ENCODE assay signal across 21 mouse cellular contexts in genomic region chr17:45589236-45589635, GRCm38 (mm10). TPM values are rescaled to one million over a fixed set of nuclear protein-coding genes. Genes with fewer than 3 reads are reported as not detected.
A peak's percentile ranks its signal among the peaks of the same experiment; 100 is the strongest.
DNase-seq lines count a peak whose midpoint lies in the region; ATAC-seq and TF ChIP-seq lines count a peak whose summit lies in the region.
"Had no signal": no experiment of that assay in that cellular context is flagged by ENCODE, and none has a peak within 500 bp of the region (broad histone marks: within the 10 kb centered on the region; RNA-seq: fewer than 3 reads in every experiment).

No protein-coding gene starts in this region.

- H3K36me3 ChIP-seq in forebrain, embryonic 11.5 days (ENCODE audit: control insufficient read depth, insufficient read depth, low read length) = no peaks in the 10 kb centered on the region
- peaks cover 25% of the 10 kb centered on the region for H3K36me3 ChIP-seq in forebrain, embryonic 13.5 days (ENCODE audit: poor library complexity, severe bottlenecking)
- peaks cover 11% of the 10 kb centered on the region for H3K36me3 ChIP-seq in thymus, adult 2 months (ENCODE audit: control insufficient read depth, insufficient read depth, low read length)
- H3K36me3 ChIP-seq: hindbrain, embryonic 15.5 days had no signal

- H3K4me2 ChIP-seq in forebrain, embryonic 11.5 days (ENCODE audit: low read depth, low read length, severe bottlenecking) = no peak overlapping the region
- no peak overlapping the region for H3K4me2 ChIP-seq in forebrain, embryonic 13.5 days
- H3K4me2 ChIP-seq: embryonic facial prominence, embryonic 12.5 days; forebrain, embryonic 15.5 days; heart, embryonic 13.5 days; hindbrain, embryonic 15.5 days; intestine, embryonic 15.5 days; limb, embryonic 13.5 days; liver, embryonic 15.5 days; midbrain, embryonic 11.5 days; neural tube, embryonic 12.5 days had no signal

- peaks cover 6% of the 10 kb centered on the region for H3K27me3 ChIP-seq in forebrain, embryonic 11.5 days (ENCODE audit: control insufficient read depth, insufficient read depth, low read length)
- peaks cover 4% of the 10 kb centered on the region for H3K27me3 ChIP-seq in forebrain, embryonic 13.5 days
- H3K27me3 ChIP-seq in thymus, adult 2 months (ENCODE audit: control insufficient read depth, insufficient read depth, low read length) = no peaks in the 10 kb centered on the region
- H3K27me3 ChIP-seq: forebrain, embryonic 15.5 days; hindbrain, embryonic 15.5 days; intestine, embryonic 15.5 days; liver, embryonic 15.5 days; Patski had no signal

- 0 out of 2 replicates have a peak, but pooled peaks have one; percentile 17 for TF ChIP-seq CTCF in thymus, adult 2 months (IDR thresholded peaks at IDR 0.05; ENCODE audit: borderline replicate concordance, control insufficient read depth, extremely low read depth, insufficient read depth, low read length, poor library complexity)

- no peaks in the 10 kb centered on the region for H3K9me3 ChIP-seq in forebrain, embryonic 11.5 days (ENCODE audit: control insufficient read depth, low read length)
- no peaks in the 10 kb centered on the region for H3K9me3 ChIP-seq in forebrain, embryonic 13.5 days (replicated peaks)
- H3K9me3 ChIP-seq: forebrain, embryonic 15.5 days; hindbrain, embryonic 15.5 days; intestine, embryonic 15.5 days; neural tube, embryonic 12.5 days had no signal

- ATAC-seq in forebrain, embryonic 11.5 days (replicated peaks; ENCODE audit: low FRiP score) = no peak
- ATAC-seq in forebrain, embryonic 13.5 days = no peak
- ATAC-seq: forebrain, embryonic 15.5 days; intestine, embryonic 15.5 days; Patski had no signal

- H3K4me1 ChIP-seq in forebrain, embryonic 11.5 days (replicated peaks; ENCODE audit: control insufficient read depth, insufficient read depth, low read length) = peaks cover 5% of the 10 kb centered on the region; the same call in 1 of the 2 replicates
- H3K4me1 ChIP-seq in forebrain, embryonic 13.5 days = peaks cover 31% of the 10 kb centered on the region
- peaks cover 30% of the 10 kb centered on the region for H3K4me1 ChIP-seq in thymus, adult 2 months (replicated peaks; ENCODE audit: control insufficient read depth, insufficient read depth, low read length)

- no peak for TF ChIP-seq POLR2A in thymus, adult 2 months (IDR thresholded peaks at IDR 0.05; ENCODE audit: control insufficient read depth, extremely low read depth, insufficient read depth, low read length, poor library complexity)

- H3K27ac ChIP-seq in forebrain, embryonic 11.5 days (ENCODE audit: low read depth, low read length) = no peak overlapping the region
- H3K27ac ChIP-seq in forebrain, embryonic 13.5 days = no peak overlapping the region
- H3K27ac ChIP-seq in thymus, adult 2 months (ENCODE audit: control insufficient read depth, insufficient read depth, low read length) = no peak overlapping the region
- H3K27ac ChIP-seq: embryonic facial prominence, embryonic 12.5 days; forebrain, embryonic 15.5 days; heart, embryonic 13.5 days; hindbrain, embryonic 15.5 days; intestine, embryonic 15.5 days; limb, embryonic 13.5 days; liver, embryonic 15.5 days; macrophage; neural tube, embryonic 12.5 days had no signal

- peak; percentile 37 for DNase-seq in forebrain, embryonic 11.5 days (ENCODE audit: low spot score)
- DNase-seq in thymus, adult 2 months = no peak
- no peak for DNase-seq in thymus, postnatal 4 days
- DNase-seq in cerebellum, adult 8-10 months = peak; percentile 49
- DNase-seq in ovary, postnatal 14 days (ENCODE audit: low spot score) = no peak
- no peak for DNase-seq in right cerebral cortex, postnatal 4 days
- DNase-seq: kidney, postnatal 4 days; right cerebral cortex, adult 18-20 months; thymus, postnatal 36 days had no signal

- no peak overlapping the region for H3K4me3 ChIP-seq in forebrain, embryonic 11.5 days (ENCODE audit: low read depth, low read length)
- no peak overlapping the region for H3K4me3 ChIP-seq in forebrain, embryonic 13.5 days
- H3K4me3 ChIP-seq in thymus, adult 2 months (ENCODE audit: control insufficient read depth, insufficient read depth, low read length) = no peak overlapping the region
- H3K4me3 ChIP-seq: embryonic facial prominence, embryonic 12.5 days; forebrain, embryonic 15.5 days; heart, embryonic 13.5 days; hindbrain, embryonic 15.5 days; intestine, embryonic 15.5 days; limb, embryonic 13.5 days; liver, embryonic 15.5 days; neural tube, embryonic 12.5 days had no signal

- 98% methylated on average over 7 of the region's 7 CpGs for WGBS in forebrain, embryonic 11.5 days
- WGBS in forebrain, embryonic 13.5 days = 97% methylated on average over 7 of the region's 7 CpGs
- WGBS in thymus, adult 2 months = over 99% methylated on average over 7 of the region's 7 CpGs

- no peak overlapping the region for H3K9ac ChIP-seq in forebrain, embryonic 11.5 days (ENCODE audit: low read length)
- no peak overlapping the region for H3K9ac ChIP-seq in forebrain, embryonic 13.5 days
- H3K9ac ChIP-seq: embryonic facial prominence, embryonic 12.5 days; forebrain, embryonic 15.5 days; heart, embryonic 13.5 days; hindbrain, embryonic 15.5 days; intestine, embryonic 15.5 days; limb, embryonic 13.5 days; liver, embryonic 15.5 days; neural tube, embryonic 12.5 days had no signal

RNA-seq across cellular contexts. Expression of gene Slc29a1, which starts 10.2 kb away (rescaled TPM):
- polyA plus RNA-seq in forebrain, embryonic 11.5 days (2014; fragmentation: Nextera tagmentation; extraction: Ambion mirVana) = 56.7 TPM in 2 replicates
- 47.2 and 51.9 TPM in 2 replicates for polyA plus RNA-seq in forebrain, embryonic 13.5 days (2015; fragmentation: Nextera tagmentation; extraction: Ambion mirVana)
- 358 and 385 TPM in 2 replicates for polyA plus RNA-seq in thymus, adult 2 months (2012; rRNA removed)

RNA-seq across cellular contexts. Expression of gene Mymx, which starts 12.7 kb away (rescaled TPM):
- polyA plus RNA-seq in forebrain, embryonic 11.5 days (2014; fragmentation: Nextera tagmentation; extraction: Ambion mirVana) = not detected in 2 replicates
- not detected in 2 replicates for polyA plus RNA-seq in forebrain, embryonic 13.5 days (2015; fragmentation: Nextera tagmentation; extraction: Ambion mirVana)
- polyA plus RNA-seq in thymus, adult 2 months (2012; rRNA removed) = 0.61 and 1.3 TPM in 2 replicates
- polyA plus RNA-seq: forebrain, embryonic 15.5 days; hindbrain, embryonic 15.5 days; macrophage; midbrain, embryonic 11.5 days; Patski had no signal

RNA-seq across cellular contexts. Expression of gene Hsp90ab1, which starts 16.2 kb away (rescaled TPM):
- 1,787 and 1,872 TPM in 2 replicates for polyA plus RNA-seq in forebrain, embryonic 11.5 days (2014; fragmentation: Nextera tagmentation; extraction: Ambion mirVana)
- 1,763 and 1,849 TPM in 2 replicates for polyA plus RNA-seq in forebrain, embryonic 13.5 days (2015; fragmentation: Nextera tagmentation; extraction: Ambion mirVana)
- 455 and 506 TPM in 2 replicates for polyA plus RNA-seq in thymus, adult 2 months (2012; rRNA removed)

RNA-seq across cellular contexts. Expression of gene Slc35b2, which starts 25.6 kb away (rescaled TPM):
- polyA plus RNA-seq in forebrain, embryonic 11.5 days (2014; fragmentation: Nextera tagmentation; extraction: Ambion mirVana) = 103 and 105 TPM in 2 replicates
- 89.1 and 107 TPM in 2 replicates for polyA plus RNA-seq in forebrain, embryonic 13.5 days (2015; fragmentation: Nextera tagmentation; extraction: Ambion mirVana)
- polyA plus RNA-seq in thymus, adult 2 months (2012; rRNA removed) = 135 and 137 TPM in 2 replicates

RNA-seq across cellular contexts. Expression of gene Nfkbie, which starts 33.7 kb away (rescaled TPM):
- 5.9 and 6.0 TPM in 2 replicates for polyA plus RNA-seq in forebrain, embryonic 11.5 days (2014; fragmentation: Nextera tagmentation; extraction: Ambion mirVana)
- polyA plus RNA-seq in forebrain, embryonic 13.5 days (2015; fragmentation: Nextera tagmentation; extraction: Ambion mirVana) = 5.1 TPM in 2 replicates
- polyA plus RNA-seq in thymus, adult 2 months (2012; rRNA removed) = 64.5 and 77.4 TPM in 2 replicates

Comparison
In these comparisons a context has a peak if more than half of its experiments do, and no peak if none do; other contexts are left out.
1. DNase-seq: peak in forebrain, embryonic 11.5 days (single experiment) and cerebellum, adult 8-10 months (single experiment); none in thymus, adult 2 months (single experiment), thymus, postnatal 4 days (single experiment), ovary, postnatal 14 days (single experiment) and right cerebral cortex, postnatal 4 days (single experiment).